Mouse (Mus musculus): ENCODE measurements around the gene Prss53.

Gene Prss53

GRCm38 (mm10) chr7:127875627-127876001 is 15.2 kb downstream of the Prss53 start:
- DNase-seq (ENCODE audit: low spot score in 2 of 2): peak; percentile 93 to 94

GRCm38 (mm10) chr7:127874812-127875626 is 15.8 kb downstream of the Prss53 start:
- no peak for DNase-seq (ENCODE audit: low spot score in 2 of 2)

- DNase-seq (ENCODE audit: low spot score in 2 of 2): no peak
Measured at GRCm38 (mm10) chr7:127870136-127870821, 20.5 kb downstream of the Prss53 start.

GRCm38 (mm10) chr7:127869149-127869810 is 21.5 kb downstream of the Prss53 start:
- no peak for DNase-seq (ENCODE audit: low spot score in 2 of 2)

GRCm38 (mm10) chr7:127867641-127868040 is 23.1 kb downstream of the Prss53 start:
- DNase-seq (ENCODE audit: low spot score in 2 of 2): no peak

GRCm38 (mm10) chr7:127866434-127866833 is 24.3 kb downstream of the Prss53 start:
- DNase-seq (ENCODE audit: low spot score in 2 of 2): no peak

GRCm38 (mm10) chr7:127858258-127858657 is 32.5 kb downstream of the Prss53 start:
- DNase-seq (ENCODE audit: low spot score in 2 of 2): no peak

- DNase-seq (ENCODE audit: low spot score in 2 of 2): no peak
Measured at GRCm38 (mm10) chr7:127850906-127851305, 39.9 kb downstream of the Prss53 start.

GRCm38 (mm10) chr7:127849973-127850875 is 40.5 kb downstream of the Prss53 start:
- DNase-seq (ENCODE audit: low spot score in 2 of 2): no peak

- DNase-seq (ENCODE audit: low spot score in 2 of 2): peak; percentile 63 to 76
Measured at GRCm38 (mm10) chr7:127842001-127842718, 48.6 kb downstream of the Prss53 start.

GRCm38 (mm10) chr7:127841340-127842000 is 49.3 kb downstream of the Prss53 start:
- DNase-seq (ENCODE audit: low spot score in 2 of 2): peak; percentile 96 to 98

- DNase-seq (ENCODE audit: low spot score in 2 of 2): peak; percentile 66 to 78
Measured at GRCm38 (mm10) chr7:127840886-127841285, 49.9 kb downstream of the Prss53 start.

GRCm38 (mm10) chr7:127840031-127840430 is 50.7 kb downstream of the Prss53 start:
- DNase-seq (ENCODE audit: low spot score in 2 of 2): peak in 1 of 2 experiments; percentile 4

- DNase-seq (ENCODE audit: low spot score in 2 of 2): peak in 1 of 2 experiments; percentile 4
Measured at GRCm38 (mm10) chr7:127837878-127838277, 52.9 kb downstream of the Prss53 start.

GRCm38 (mm10) chr7:127837473-127837872 is 53.3 kb downstream of the Prss53 start:
- no peak for DNase-seq (ENCODE audit: low spot score in 2 of 2)
